Mouse (Mus musculus) central nervous system, embryonic 11.5 days (tissue): ENCODE measurements around the gene Cib3. TPM values are rescaled to one million over a fixed set of nuclear protein-coding genes. Genes with fewer than 3 reads are reported as not detected.

Experiments
- polyA plus RNA-seq: library from polyadenylated mRNA; depleted of rRNA; stranded (reverse); fragments of >200 nt; gene quantifications from 2 replicates; pipeline ENCODE4 v1.2.3, GENCODE M21; 2012; rRNA removed

Gene Cib3
- 0.02 TPM in 1 of 2 replicates, not detected in the other for polyA plus RNA-seq

DNA sequence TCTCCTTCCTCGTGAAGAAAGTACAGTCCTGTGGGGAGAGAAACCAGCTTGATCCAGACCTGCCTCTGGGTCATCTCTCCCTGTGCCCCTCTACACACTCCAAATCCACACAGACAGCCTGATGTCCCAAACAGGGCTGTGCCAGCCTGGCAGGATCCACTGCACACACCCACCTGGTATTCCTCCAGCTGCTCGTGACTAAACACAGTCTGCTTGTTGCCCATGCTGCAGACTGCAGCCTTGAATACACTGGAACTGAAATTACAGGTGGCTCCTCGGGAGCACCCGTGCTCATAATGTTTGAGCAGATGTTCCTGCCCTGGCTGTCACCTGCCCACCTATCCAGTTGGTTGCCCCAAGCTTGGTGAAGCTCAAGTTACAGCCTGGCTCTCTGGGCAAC is at the start of gene Cib3:
Gene Cib3, minus strand, starts transcription at position 87 of the 400 bp plus-strand sequence.

GRCm38 (mm10) chr8:72239499-72240402 is 27.1 kb upstream of the Cib3 start, which contains the start of gene Ap1m1:
TSS of gene Ap1m1 (plus strand) at chr8:72240018.

GRCm38 (mm10) chr8:72219541-72220363 is 7.1 kb upstream of the Cib3 start, which contains the start of gene Fam32a:
TSS of gene Fam32a (plus strand) at chr8:72219730.

GRCm38 (mm10) chr8:72213536-72213935 is 899 bp upstream of the Cib3 start, which contains the start of gene Gm11034:
TSS of gene Gm11034 (minus strand) at chr8:72213636.

DNA sequence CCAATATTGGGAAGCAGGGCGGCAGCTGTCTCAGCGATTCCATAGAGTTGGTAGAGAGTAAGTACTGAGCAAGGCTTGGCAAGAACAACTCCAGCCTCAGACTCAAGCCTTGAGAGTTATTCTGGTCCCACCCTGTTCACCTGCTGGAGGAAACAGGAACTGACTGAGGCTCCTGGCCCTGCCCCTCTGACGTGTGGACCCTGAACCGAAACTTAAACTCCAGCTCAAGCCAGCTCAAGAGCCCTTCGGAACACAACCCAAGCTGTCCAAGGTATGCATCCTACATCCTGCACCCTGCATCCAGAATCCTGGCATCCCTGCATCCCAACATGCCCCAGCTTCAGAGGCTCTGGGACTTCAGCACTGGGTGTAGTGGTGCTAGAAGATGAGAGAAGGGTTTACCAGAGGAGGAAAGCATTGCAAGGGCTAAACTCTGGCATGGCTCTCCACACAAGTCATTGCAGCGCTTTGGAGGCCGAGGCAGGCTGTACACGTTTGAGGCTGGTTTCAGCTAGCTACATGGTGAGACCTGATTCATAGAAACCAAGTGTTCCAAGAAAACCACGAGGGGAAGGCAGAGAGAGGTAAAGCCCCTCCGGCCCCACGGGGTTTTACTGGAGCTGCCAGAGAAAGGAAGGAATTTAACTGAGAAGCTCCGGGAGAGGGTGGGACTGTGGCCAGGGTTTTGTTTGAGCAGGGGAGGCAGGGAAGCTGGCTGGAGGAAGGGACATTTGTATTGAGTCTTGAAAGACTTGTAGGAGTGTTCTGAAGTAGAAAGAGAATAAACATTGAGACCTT is 23.0 kb downstream of the Cib3 start, which contains the start of gene Hsh2d:
Gene Hsh2d, plus strand, starts transcription at position 222 of the 798 bp plus-strand sequence.

DNA sequence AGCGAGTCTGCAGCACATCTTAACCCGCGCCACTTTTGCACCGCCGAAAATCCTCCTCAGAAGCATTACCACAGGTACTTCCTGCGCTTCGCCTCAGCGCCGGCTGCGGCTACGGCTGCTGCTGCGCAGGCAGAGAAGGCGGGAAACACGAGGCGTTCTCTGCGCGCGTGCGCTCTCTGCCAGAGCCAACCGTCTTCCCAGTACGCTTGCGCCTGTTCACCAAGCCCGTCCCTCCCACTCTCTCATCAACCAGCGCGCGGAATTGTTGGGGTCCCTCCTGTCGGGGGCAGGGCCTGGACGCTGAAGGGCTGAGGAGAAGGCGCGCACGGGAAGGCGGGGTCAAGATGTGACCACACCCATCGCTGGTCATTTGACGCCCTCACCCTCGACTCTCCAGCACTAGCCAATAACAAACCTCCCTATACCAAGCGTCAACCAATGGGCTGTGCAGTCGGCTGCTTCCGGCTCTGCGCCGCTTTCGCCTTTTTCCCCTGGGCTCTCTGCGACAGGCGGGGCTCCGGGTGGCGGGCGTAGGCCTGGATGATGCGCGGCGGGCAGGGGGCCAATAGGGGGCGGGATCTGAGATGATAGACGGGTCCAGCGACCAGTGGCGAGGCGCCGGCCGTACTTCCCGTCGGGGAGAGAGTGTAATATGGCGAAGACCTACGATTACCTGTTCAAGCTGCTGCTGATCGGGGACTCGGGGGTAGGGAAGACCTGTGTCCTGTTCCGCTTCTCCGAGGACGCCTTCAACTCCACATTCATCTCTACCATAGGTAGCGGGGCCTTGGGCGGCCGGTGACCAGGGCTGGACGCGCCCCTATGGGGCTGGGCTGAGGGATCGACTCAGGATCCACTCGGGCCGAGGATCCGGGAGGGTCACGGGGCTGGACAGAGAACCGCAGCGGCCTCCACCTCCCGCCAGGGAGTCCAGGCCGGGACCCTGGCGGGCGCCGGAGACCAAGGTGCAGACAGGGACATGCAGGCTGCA is 51.6 kb downstream of the Cib3 start, which contains the start of gene Rab8a:
Gene Rab8a, plus strand, starts transcription at position 494 of the 991 bp plus-strand sequence.

Other genes with a start within 250 kb of the Cib3 start
- 0.24 and 0.27 TPM in 2 replicates for gene Cyp4f18, start 203.2 kb downstream of the Cib3 start, polyA plus RNA-seq
- not detected in 2 replicates for gene Olfr372, start 171.6 kb downstream of the Cib3 start, polyA plus RNA-seq
- gene Olfr373, start 129.7 kb downstream of the Cib3 start, polyA plus RNA-seq: not detected in 2 replicates
- not detected in 2 replicates for gene Olfr374, start 105.8 kb downstream of the Cib3 start, polyA plus RNA-seq
- 409 and 947 TPM in 2 replicates for gene Tpm4, start 77.9 kb downstream of the Cib3 start, polyA plus RNA-seq
- 104 and 139 TPM in 2 replicates for gene Rab8a, start 51.6 kb downstream of the Cib3 start, polyA plus RNA-seq
- gene Hsh2d, start 23.2 kb downstream of the Cib3 start, polyA plus RNA-seq: 0.05 and 0.07 TPM in 2 replicates
- gene Gm11034, start 799 bp upstream of the Cib3 start, polyA plus RNA-seq: not detected in 2 replicates
- gene Fam32a, start 6.9 kb upstream of the Cib3 start, polyA plus RNA-seq: 81.2 and 93.7 TPM in 2 replicates
- gene Ap1m1, start 27.2 kb upstream of the Cib3 start, polyA plus RNA-seq: 128 and 134 TPM in 2 replicates
- 31.6 and 43.2 TPM in 2 replicates for gene Gm10282, start 92.4 kb upstream of the Cib3 start, polyA plus RNA-seq
- 6.4 and 7.1 TPM in 2 replicates for gene Klf2, start 106.2 kb upstream of the Cib3 start, polyA plus RNA-seq
- gene Eps15l1, start 208.6 kb upstream of the Cib3 start, polyA plus RNA-seq: 76.5 and 107 TPM in 2 replicates
- gene Calr3, start 231.0 kb upstream of the Cib3 start, polyA plus RNA-seq: 0.72 and 1.4 TPM in 2 replicates
- gene 1700030K09Rik, start 231.0 kb upstream of the Cib3 start, polyA plus RNA-seq: 9.6 and 12.4 TPM in 2 replicates